Mouse (Mus musculus): Measurements from ENCODE around the gene Rhbdd1. TPM values are rescaled to one million over a fixed set of nuclear protein-coding genes. Genes with fewer than 3 reads are reported as not detected.

Rhbdd1 gene
- total and polyA plus RNA-seq, 2 experiments from 2014 or later, result 6.6 to 13.2 TPM

DNA sequence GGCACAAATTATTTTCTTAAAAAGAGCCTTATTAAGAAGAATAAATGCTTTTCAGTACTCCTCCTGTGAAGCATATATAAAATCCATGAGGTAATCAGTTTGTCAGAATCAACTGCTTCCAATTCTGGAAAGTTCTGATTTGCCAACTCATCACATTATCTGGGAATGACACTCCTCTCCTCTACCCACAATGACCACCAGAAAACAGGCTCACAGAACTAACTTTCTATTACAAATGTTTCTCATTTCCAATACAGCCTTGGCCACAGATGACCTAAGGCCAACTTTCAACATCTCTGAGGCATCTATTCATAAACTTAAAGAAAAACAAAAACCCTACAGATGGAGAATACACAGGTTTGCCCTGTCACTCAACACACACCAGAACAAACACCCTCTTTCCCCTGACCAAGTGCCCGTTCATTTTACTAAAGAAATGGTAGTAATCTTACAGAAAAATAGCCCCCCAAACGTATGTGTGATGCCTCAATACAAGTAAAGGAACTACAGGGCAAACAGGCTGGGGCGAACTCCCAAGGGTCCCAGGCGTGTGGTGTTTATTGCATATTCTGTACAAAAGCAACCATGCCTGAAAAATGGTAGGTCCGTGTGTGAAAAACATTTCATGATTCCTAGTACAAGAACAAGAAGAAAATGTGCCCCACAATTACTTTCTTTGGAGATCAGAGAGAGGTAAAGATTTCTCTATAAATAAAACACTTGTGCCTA, 30.6 kb upstream of the Rhbdd1 start:
- no peak for DNase-seq (ENCODE audit: low spot score)
- Histone ChIP-seq H3K27ac (ENCODE audit: low read depth) (peak overlapping the region; percentile 96), H3K4me3 (ENCODE audit: low read depth, low read length) (peak overlapping the region; percentile 78), H3K27me3 (ENCODE audit: control insufficient read depth, insufficient read depth, low read length) (peaks cover 4% of the 10 kb centered on the region; the same call in 1 of the 2 replicates), H3K9me3 (replicated peaks; ENCODE audit: control insufficient read depth, low read length) (no peaks in the 10 kb centered on the region), H3K36me3 (replicated peaks; ENCODE audit: control insufficient read depth, insufficient read depth, low read length) (no peaks in the 10 kb centered on the region), H3K9ac (replicated peaks; ENCODE audit: low read depth, low read length) (peak overlapping the region; percentile 80), H3K4me1 (ENCODE audit: control insufficient read depth, insufficient read depth) (peaks cover 19% of the 10 kb centered on the region; the same call in 1 of the 2 replicates), H3K4me2 (ENCODE audit: low read depth, low read length) (peak overlapping the region; percentile 90)
- no peak for ATAC-seq (ENCODE audit: insufficient read depth, low read depth)
- no peak for TF ChIP-seq EP300 (IDR thresholded peaks at IDR 0.05; ENCODE audit: low read depth)
- no peak for TF ChIP-seq CTCF (IDR thresholded peaks at IDR 0.05; ENCODE audit: low read depth)
- 19% methylated on average over 5 of the region's 5 CpGs for WGBS

DNA sequence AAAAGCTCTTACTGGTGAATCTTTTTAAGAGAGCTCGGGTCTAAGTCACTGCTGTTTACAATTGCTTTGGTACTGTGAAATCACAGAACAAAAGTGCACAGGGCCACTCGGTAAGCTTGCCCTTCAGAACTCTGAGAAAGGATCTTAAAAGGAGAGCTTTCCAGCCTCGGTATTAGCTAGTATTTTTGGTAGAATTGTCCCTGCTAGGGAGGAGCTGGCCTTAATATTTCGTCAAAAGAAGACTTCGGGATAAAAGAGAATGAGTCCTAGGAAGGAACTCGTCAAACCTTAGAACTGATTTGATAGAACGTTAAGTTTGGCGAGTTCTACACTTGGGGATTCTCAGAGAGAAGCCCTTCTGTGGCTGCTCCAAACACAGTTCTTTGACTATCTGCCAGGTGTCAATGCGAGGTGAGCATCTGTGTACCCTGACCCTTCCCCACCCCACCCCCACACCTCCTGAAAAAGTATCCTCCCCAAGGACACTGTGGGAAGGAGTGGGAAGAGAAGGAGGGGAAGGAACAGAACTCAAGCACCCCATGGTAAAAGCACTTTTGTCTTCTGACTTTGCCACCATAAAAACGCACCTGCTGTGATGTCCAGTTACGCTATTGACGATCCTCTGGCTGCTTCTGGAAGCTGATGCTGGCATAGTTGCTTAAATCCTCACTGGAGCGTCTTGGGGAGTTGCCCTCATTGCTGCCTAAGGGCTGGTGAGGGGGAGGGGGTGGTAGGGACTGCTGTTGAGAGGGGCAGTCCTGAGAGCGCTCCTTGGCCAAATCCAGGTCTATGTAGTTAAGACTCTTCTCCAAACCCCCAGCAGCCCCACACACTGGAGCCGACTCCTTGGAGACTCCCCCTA, 29.8 kb upstream of the Rhbdd1 start:
- TF ChIP-seq CTCF (IDR thresholded peaks at IDR 0.05; ENCODE audit: low read depth) (no peak), EP300 (IDR thresholded peaks at IDR 0.05; ENCODE audit: low read depth) (no peak)
- Histone ChIP-seq H3K4me3 (ENCODE audit: low read depth, low read length) (peak overlapping the region; percentile 78), H3K9me3 (replicated peaks; ENCODE audit: control insufficient read depth, low read length) (no peaks in the 10 kb centered on the region), H3K36me3 (replicated peaks; ENCODE audit: control insufficient read depth, insufficient read depth, low read length) (no peaks in the 10 kb centered on the region), H3K9ac (replicated peaks; ENCODE audit: low read depth, low read length) (peak overlapping the region; percentile 80), H3K4me2 (ENCODE audit: low read depth, low read length) (peak overlapping the region; percentile 90), H3K27ac (ENCODE audit: low read depth) (peak overlapping the region; percentile 96), H3K4me1 (ENCODE audit: control insufficient read depth, insufficient read depth) (peaks cover 19% of the 10 kb centered on the region; the same call in 1 of the 2 replicates), H3K27me3 (ENCODE audit: control insufficient read depth, insufficient read depth, low read length) (peaks cover 4% of the 10 kb centered on the region; the same call in 1 of the 2 replicates)
- no peak for DNase-seq (ENCODE audit: low spot score)
- WGBS, result 18% methylated on average over 15 of the region's 15 CpGs
- ATAC-seq (ENCODE audit: insufficient read depth, low read depth), result no peak

DNA sequence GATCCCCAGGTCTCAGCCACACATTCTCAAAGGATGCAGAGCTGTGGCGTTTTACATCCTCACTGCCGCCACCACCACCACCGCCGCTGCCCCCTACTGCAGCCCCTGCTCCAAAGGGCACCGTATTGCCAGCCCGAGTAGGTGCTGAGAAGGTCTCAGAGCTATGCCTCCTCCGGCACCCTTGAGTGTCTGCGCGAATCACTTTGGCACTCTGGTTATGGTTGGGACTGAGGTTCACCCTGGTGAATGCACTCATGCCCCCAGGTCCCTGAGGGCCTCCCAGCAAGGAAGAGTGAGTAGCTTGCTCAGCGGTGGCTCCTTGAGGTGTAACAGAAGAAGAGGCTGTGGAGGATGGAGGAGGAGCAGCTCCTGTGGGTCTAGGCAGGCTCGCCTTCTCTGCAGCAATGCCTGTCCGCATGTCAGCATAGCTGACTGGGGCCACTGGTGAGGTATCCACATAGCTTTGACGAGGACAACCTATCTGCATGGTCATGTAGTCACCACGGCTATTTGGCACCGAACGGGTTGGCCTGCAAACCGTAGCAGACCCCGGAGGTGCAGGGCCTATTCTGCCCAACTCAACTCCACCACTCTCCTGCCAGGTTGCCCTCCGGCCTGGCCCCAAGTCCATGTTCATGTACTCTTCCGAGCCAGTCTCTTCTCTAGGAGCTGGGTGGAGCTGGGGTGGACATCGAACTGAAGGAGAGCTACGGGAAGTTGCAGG, 29.0 kb upstream of the Rhbdd1 start:
- H3K9me3 ChIP-seq (replicated peaks; ENCODE audit: control insufficient read depth, low read length), result no peaks in the 10 kb centered on the region
- no peaks in the 10 kb centered on the region for H3K36me3 ChIP-seq (replicated peaks; ENCODE audit: control insufficient read depth, insufficient read depth, low read length)
- peak overlapping the region; percentile 78 for H3K4me3 ChIP-seq (ENCODE audit: low read depth, low read length)
- peak overlapping the region; percentile 90 for H3K4me2 ChIP-seq (ENCODE audit: low read depth, low read length)
- 32% methylated on average over 22 of the region's 22 CpGs for WGBS
- peaks cover 19% of the 10 kb centered on the region; the same call in 1 of the 2 replicates for H3K4me1 ChIP-seq (ENCODE audit: control insufficient read depth, insufficient read depth)
- TF ChIP-seq EP300 (IDR thresholded peaks at IDR 0.05; ENCODE audit: low read depth), result 0 out of 2 replicates have a peak, but pooled peaks have one; percentile 14
- no peak for TF ChIP-seq CTCF (IDR thresholded peaks at IDR 0.05; ENCODE audit: low read depth)
- peak overlapping the region; percentile 96 for H3K27ac ChIP-seq (ENCODE audit: low read depth)
- H3K27me3 ChIP-seq (ENCODE audit: control insufficient read depth, insufficient read depth, low read length), result peaks cover 4% of the 10 kb centered on the region; the same call in 1 of the 2 replicates
- DNase-seq (ENCODE audit: low spot score), result no peak
- peak overlapping the region; percentile 80 for H3K9ac ChIP-seq (replicated peaks; ENCODE audit: low read depth, low read length)
- ATAC-seq (ENCODE audit: insufficient read depth, low read depth), result no peak

- TF ChIP-seq CTCF (IDR thresholded peaks at IDR 0.05; ENCODE audit: low read depth), result no peak
- no peak for TF ChIP-seq EP300 (IDR thresholded peaks at IDR 0.05; ENCODE audit: low read depth)
- Histone ChIP-seq H3K36me3 (replicated peaks; ENCODE audit: control insufficient read depth, insufficient read depth, low read length) (no peaks in the 10 kb centered on the region), H3K4me1 (ENCODE audit: control insufficient read depth, insufficient read depth) (peaks cover 19% of the 10 kb centered on the region; the same call in 1 of the 2 replicates), H3K4me2 (ENCODE audit: low read depth, low read length) (peak overlapping the region; percentile 90), H3K9me3 (replicated peaks; ENCODE audit: control insufficient read depth, low read length) (no peaks in the 10 kb centered on the region), H3K27me3 (ENCODE audit: control insufficient read depth, insufficient read depth, low read length) (peaks cover 4% of the 10 kb centered on the region; the same call in 1 of the 2 replicates), H3K27ac (ENCODE audit: low read depth) (peak overlapping the region; percentile 96), H3K4me3 (ENCODE audit: low read depth, low read length) (peak overlapping the region; percentile 78), H3K9ac (replicated peaks; ENCODE audit: low read depth, low read length) (peak overlapping the region; percentile 80)
- WGBS, result 54% methylated on average over 16 of the region's 16 CpGs
- no peak for ATAC-seq (ENCODE audit: insufficient read depth, low read depth)
- no peak for DNase-seq (ENCODE audit: low spot score)
Measured at GRCm38 (mm10) chr1:82287776-82288325, 28.4 kb upstream of the Rhbdd1 start.
